15 mouse cellular contexts compared by ENCODE assay signal in the genomic region with DNA sequence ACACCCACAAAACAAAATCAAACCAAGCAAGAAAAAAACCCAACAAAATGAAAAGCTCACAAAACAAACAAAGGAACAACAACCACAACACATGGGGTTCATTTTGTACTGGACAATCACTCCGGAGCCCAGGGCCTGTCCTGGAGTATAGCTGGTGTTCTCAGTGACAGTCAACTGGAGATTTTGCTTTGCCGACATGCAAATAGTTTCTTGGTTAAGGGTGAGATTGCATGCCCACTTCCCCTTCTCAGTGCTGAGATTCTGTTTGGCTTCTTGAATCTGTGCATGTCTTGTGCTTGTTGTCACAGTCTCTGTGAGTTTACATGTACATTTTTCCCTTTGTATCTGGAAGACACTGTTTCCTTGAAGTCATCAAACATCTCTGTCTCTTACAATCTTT.
"Had no signal": no experiment of that assay in that cellular context is flagged by ENCODE, and none has a peak within 500 bp of the region (broad histone marks: within the 10 kb centered on the region; RNA-seq: fewer than 3 reads in every experiment).

No protein-coding gene starts in this region.

- H3K4me2 ChIP-seq: neural tube, embryonic 13.5 days; neural tube, embryonic 15.5 days; stomach, embryonic 15.5 days had no signal

- H3K36me3 ChIP-seq: neural tube, embryonic 13.5 days; neural tube, embryonic 15.5 days; stomach, embryonic 15.5 days had no signal

- H3K4me1 ChIP-seq: neural tube, embryonic 13.5 days; neural tube, embryonic 15.5 days; stomach, embryonic 15.5 days had no signal

- DNase-seq: retina, postnatal 1 day; right cerebral cortex, adult 18-20 months; right cerebral cortex, postnatal 14 days; right cerebral cortex, postnatal 25 days; right cerebral cortex, postnatal 4 days; spleen, adult 18-20 months; thymus, adult 18-20 months; thymus, adult 2 months; thymus, postnatal 14 days; thymus, postnatal 25 days; thymus, postnatal 36 days had no signal

- H3K27me3 ChIP-seq: neural tube, embryonic 13.5 days; neural tube, embryonic 15.5 days; stomach, embryonic 15.5 days had no signal

- H3K9me3 ChIP-seq: neural tube, embryonic 13.5 days; neural tube, embryonic 15.5 days; stomach, embryonic 15.5 days had no signal

- H3K27ac ChIP-seq: neural tube, embryonic 13.5 days; neural tube, embryonic 15.5 days; stomach, embryonic 15.5 days; stomach, postnatal 0 days had no signal

- H3K9ac ChIP-seq: neural tube, embryonic 13.5 days; neural tube, embryonic 15.5 days; stomach, embryonic 15.5 days had no signal

- H3K4me3 ChIP-seq: neural tube, embryonic 13.5 days; neural tube, embryonic 15.5 days; stomach, embryonic 15.5 days had no signal
